Comparison of ENCODE assay signal across 8 mouse cellular contexts in genomic region chr14:67608262-67608661, GRCm38 (mm10).
A peak's percentile ranks its signal among the peaks of the same experiment; 100 is the strongest.
DNase-seq lines count a peak whose midpoint lies in the region; ATAC-seq lines count a peak whose summit lies in the region.

No protein-coding gene starts in this region.

- peak; percentile 35 for DNase-seq in adrenal gland, postnatal 14 days
- DNase-seq in adrenal gland, postnatal 4 days (ENCODE audit: low spot score in 2 of 2): no peak
- DNase-seq in forebrain, embryonic 11.5 days (ENCODE audit: low spot score): peak; percentile 63
- peak; percentile 30 for DNase-seq in kidney, postnatal 14 days
- peak; percentile 9 to 30 for DNase-seq in lung, postnatal 4 days
- DNase-seq in layer of hippocampus, postnatal 14 days (ENCODE audit: low spot score in 2 of 2): no peak
- DNase-seq in left cerebral cortex, adult 9 months (ENCODE audit: low spot score in 2 of 2): no peak

- ATAC-seq in forebrain, embryonic 11.5 days (replicated peaks; ENCODE audit: low FRiP score): no peak
- no peak for ATAC-seq in cerebellum, adult (ENCODE audit: insufficient number of reproducible peaks, low FRiP score, low TSS enrichment)

- no peak overlapping the region for H3K27ac ChIP-seq in forebrain, embryonic 11.5 days (ENCODE audit: low read depth, low read length)

- 17% methylated on average over 20 of the region's 20 CpGs for WGBS in forebrain, embryonic 11.5 days

- no peak overlapping the region for H3K9ac ChIP-seq in forebrain, embryonic 11.5 days (ENCODE audit: low read length)

- H3K4me3 ChIP-seq in forebrain, embryonic 11.5 days (ENCODE audit: low read depth, low read length): peak overlapping the region; percentile 11; the same call in 1 of the 2 replicates

- no peaks in the 10 kb centered on the region for H3K9me3 ChIP-seq in forebrain, embryonic 11.5 days (ENCODE audit: control insufficient read depth, low read length)

- H3K27me3 ChIP-seq in forebrain, embryonic 11.5 days (ENCODE audit: control insufficient read depth, insufficient read depth, low read length): peaks cover 7% of the 10 kb centered on the region

- H3K4me1 ChIP-seq in forebrain, embryonic 11.5 days (replicated peaks; ENCODE audit: control insufficient read depth, insufficient read depth, low read length): peaks cover 4% of the 10 kb centered on the region; the same call in 1 of the 2 replicates

- H3K4me2 ChIP-seq in forebrain, embryonic 11.5 days (ENCODE audit: low read depth, low read length, severe bottlenecking): peak overlapping the region; percentile 43

- no peaks in the 10 kb centered on the region for H3K36me3 ChIP-seq in forebrain, embryonic 11.5 days (ENCODE audit: control insufficient read depth, insufficient read depth, low read length)

Comparison
In these comparisons a context has a peak if more than half of its experiments do, and no peak if none do; other contexts are left out.
1. DNase-seq: peak in adrenal gland, postnatal 14 days (single experiment), forebrain, embryonic 11.5 days (single experiment), kidney, postnatal 14 days (single experiment) and lung, postnatal 4 days (2 of 2); none in adrenal gland, postnatal 4 days (0 of 2), layer of hippocampus, postnatal 14 days (0 of 2) and left cerebral cortex, adult 9 months (0 of 2).